Mouse (Mus musculus) megakaryocyte, embryonic 14.5 days (primary cell): ENCODE measurements around the gene Cnst.

Experiments used
- FLI1 ChIP-seq: IDR thresholded peaks from 2 replicates; pipeline ENCODE4 v1.6.1; 2012; ENCODE audit warnings: low read length, inconsistent platforms, mixed read lengths
- GATA1 ChIP-seq: IDR thresholded peaks from 3 replicates; pipeline ENCODE4 v1.6.1; 2012; ENCODE audit warnings: mixed read lengths, low read length, inconsistent platforms, borderline replicate concordance

DNA sequence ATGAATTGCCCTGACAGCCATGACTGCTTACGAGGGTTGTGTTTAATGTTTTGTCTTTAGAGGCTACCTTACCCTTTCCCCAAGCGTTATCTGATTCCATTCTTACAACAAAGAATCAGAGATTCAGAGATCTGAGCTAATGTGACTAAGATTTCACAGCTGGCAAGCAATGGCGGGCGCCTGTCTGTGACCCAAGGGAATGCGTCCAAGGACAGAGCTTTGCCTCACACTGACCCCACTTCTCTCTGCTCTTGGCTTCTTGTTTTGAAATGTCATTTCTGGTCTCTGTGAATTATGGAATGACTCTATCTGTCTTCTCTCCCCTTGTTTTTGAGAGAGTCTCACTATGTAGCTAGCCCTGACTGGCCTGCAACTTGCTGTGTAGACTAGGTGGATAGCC lies 17.8 kb downstream of the Cnst start:
- TF ChIP-seq GATA1 (no peak), FLI1 (no peak)
